18 mouse cellular contexts compared by ENCODE assay signal in genomic region chr16:43581551-43581950, GRCm38 (mm10).
DNase-seq lines count a peak whose midpoint lies in the region; ATAC-seq and TF ChIP-seq lines count a peak whose summit lies in the region.
"Had no signal": no experiment of that assay in that cellular context is flagged by ENCODE, and none has a peak within 500 bp of the region (broad histone marks: within the 10 kb centered on the region; RNA-seq: fewer than 3 reads in every experiment).

No protein-coding gene starts in this region.

- no peaks in the 10 kb centered on the region for H3K9me3 ChIP-seq in forebrain, postnatal 0 days (ENCODE audit: low read length)
- no peaks in the 10 kb centered on the region for H3K9me3 ChIP-seq in forebrain, embryonic 11.5 days (ENCODE audit: control insufficient read depth, low read length)
- H3K9me3 ChIP-seq in kidney, embryonic 15.5 days (replicated peaks): no peaks in the 10 kb centered on the region
- H3K9me3 ChIP-seq in embryonic facial prominence, embryonic 15.5 days (replicated peaks): no peaks in the 10 kb centered on the region
- H3K9me3 ChIP-seq: limb, embryonic 13.5 days; liver, embryonic 13.5 days had no signal

- no peak overlapping the region for H3K4me2 ChIP-seq in forebrain, postnatal 0 days (ENCODE audit: low read depth)
- no peak overlapping the region for H3K4me2 ChIP-seq in forebrain, embryonic 11.5 days (ENCODE audit: low read depth, low read length, severe bottlenecking)
- H3K4me2 ChIP-seq in kidney, embryonic 15.5 days: no peak overlapping the region
- H3K4me2 ChIP-seq in embryonic facial prominence, embryonic 15.5 days (replicated peaks): no peak overlapping the region
- H3K4me2 ChIP-seq: limb, embryonic 13.5 days; liver, embryonic 13.5 days; lung, embryonic 14.5 days had no signal

- TF ChIP-seq CTCF in forebrain, postnatal 0 days (IDR thresholded peaks at IDR 0.05; ENCODE audit: low read depth): no peak

- no peak overlapping the region for H3K27ac ChIP-seq in forebrain, postnatal 0 days (ENCODE audit: low read depth, low read length)
- H3K27ac ChIP-seq in forebrain, embryonic 11.5 days (ENCODE audit: low read depth, low read length): no peak overlapping the region
- H3K27ac ChIP-seq in kidney, embryonic 15.5 days: peak overlapping the region; percentile 85
- H3K27ac ChIP-seq in embryonic facial prominence, embryonic 15.5 days (replicated peaks): peak overlapping the region; percentile 55
- H3K27ac ChIP-seq: hindbrain, postnatal 0 days; limb, embryonic 13.5 days; liver, embryonic 13.5 days had no signal

- WGBS in forebrain, postnatal 0 days: 71% methylated on average over 4 of the region's 4 CpGs
- WGBS in forebrain, embryonic 11.5 days: 92% methylated on average over 4 of the region's 4 CpGs
- 42% methylated on average over 4 of the region's 4 CpGs for WGBS in kidney, embryonic 15.5 days
- 59% methylated on average over 4 of the region's 4 CpGs for WGBS in embryonic facial prominence, embryonic 15.5 days

- H3K4me1 ChIP-seq in forebrain, postnatal 0 days (ENCODE audit: insufficient read depth): peaks cover 11% of the 10 kb centered on the region; the same call in 1 of the 2 replicates
- H3K4me1 ChIP-seq in forebrain, embryonic 11.5 days (replicated peaks; ENCODE audit: control insufficient read depth, insufficient read depth, low read length): peaks cover 2% of the 10 kb centered on the region; the same call in 1 of the 2 replicates
- H3K4me1 ChIP-seq in kidney, embryonic 15.5 days: peaks cover 37% of the 10 kb centered on the region
- H3K4me1 ChIP-seq in embryonic facial prominence, embryonic 15.5 days: peaks cover 28% of the 10 kb centered on the region
- H3K4me1 ChIP-seq: liver, embryonic 13.5 days had no signal

- H3K9ac ChIP-seq in forebrain, postnatal 0 days: no peak overlapping the region
- H3K9ac ChIP-seq in forebrain, embryonic 11.5 days (ENCODE audit: low read length): no peak overlapping the region
- no peak overlapping the region for H3K9ac ChIP-seq in kidney, embryonic 15.5 days
- no peak overlapping the region for H3K9ac ChIP-seq in embryonic facial prominence, embryonic 15.5 days
- H3K9ac ChIP-seq: limb, embryonic 13.5 days; liver, embryonic 13.5 days; lung, embryonic 14.5 days had no signal

- ATAC-seq in forebrain, postnatal 0 days: peak; percentile 20; the same call in 1 of the 2 replicates
- ATAC-seq in forebrain, embryonic 11.5 days (replicated peaks; ENCODE audit: low FRiP score): no peak
- peak; percentile 70; the same call in 1 of the 2 replicates for ATAC-seq in kidney, embryonic 15.5 days (replicated peaks; ENCODE audit: low FRiP score)
- no peak for ATAC-seq in embryonic facial prominence, embryonic 15.5 days (ENCODE audit: insufficient number of reproducible peaks, low FRiP score, low TSS enrichment, low read depth)
- ATAC-seq: hindbrain, postnatal 0 days; intestine, postnatal 0 days; midbrain, embryonic 16.5 days had no signal

- no peak overlapping the region for H3K4me3 ChIP-seq in forebrain, postnatal 0 days (ENCODE audit: low read depth, low read length)
- no peak overlapping the region for H3K4me3 ChIP-seq in forebrain, embryonic 11.5 days (ENCODE audit: low read depth, low read length)
- no peak overlapping the region for H3K4me3 ChIP-seq in kidney, embryonic 15.5 days (replicated peaks)
- H3K4me3 ChIP-seq in embryonic facial prominence, embryonic 15.5 days (replicated peaks): no peak overlapping the region
- H3K4me3 ChIP-seq: limb, embryonic 13.5 days; liver, embryonic 13.5 days had no signal

- no peak for DNase-seq in forebrain, postnatal 0 days
- DNase-seq in forebrain, embryonic 11.5 days (ENCODE audit: low spot score): no peak
- DNase-seq in kidney, postnatal 25 days: no peak
- DNase-seq in kidney, postnatal 4 days: peak; percentile 36 to 38
- no peak for DNase-seq in layer of hippocampus, postnatal 14 days (ENCODE audit: low spot score in 2 of 2)
- DNase-seq: adrenal gland, adult 2 months; cerebellum, adult 9-10 months; gastrocnemius, postnatal 25 days; heart, postnatal 4 days; liver, embryonic 13.5 days; lung, embryonic 14.5 days; lung, postnatal 36 days had no signal

- H3K36me3 ChIP-seq in forebrain, postnatal 0 days (ENCODE audit: insufficient read depth): peaks cover 14% of the 10 kb centered on the region
- no peaks in the 10 kb centered on the region; the same call in 1 of the 2 replicates for H3K36me3 ChIP-seq in forebrain, embryonic 11.5 days (ENCODE audit: control insufficient read depth, insufficient read depth, low read length)
- H3K36me3 ChIP-seq in kidney, embryonic 15.5 days: no peaks in the 10 kb centered on the region
- no peaks in the 10 kb centered on the region for H3K36me3 ChIP-seq in embryonic facial prominence, embryonic 15.5 days
- H3K36me3 ChIP-seq: limb, embryonic 13.5 days; liver, embryonic 13.5 days had no signal

- no peaks in the 10 kb centered on the region for H3K27me3 ChIP-seq in forebrain, postnatal 0 days (ENCODE audit: insufficient read depth, low read length)
- H3K27me3 ChIP-seq in forebrain, embryonic 11.5 days (ENCODE audit: control insufficient read depth, insufficient read depth, low read length): no peaks in the 10 kb centered on the region
- H3K27me3 ChIP-seq in kidney, embryonic 15.5 days: no peaks in the 10 kb centered on the region
- no peaks in the 10 kb centered on the region for H3K27me3 ChIP-seq in embryonic facial prominence, embryonic 15.5 days
- H3K27me3 ChIP-seq: limb, embryonic 13.5 days; liver, embryonic 13.5 days had no signal

Comparison
In these comparisons a context has a peak if more than half of its experiments do, and no peak if none do; other contexts are left out.
1. ATAC-seq: peak in forebrain, postnatal 0 days (single experiment) and kidney, embryonic 15.5 days (single experiment); none in forebrain, embryonic 11.5 days (single experiment) and embryonic facial prominence, embryonic 15.5 days (single experiment).
2. DNase-seq: peak in kidney, postnatal 4 days (2 of 2); none in forebrain, postnatal 0 days (single experiment), forebrain, embryonic 11.5 days (single experiment), kidney, postnatal 25 days (0 of 2) and layer of hippocampus, postnatal 14 days (0 of 2).
3. H3K27ac ChIP-seq: peak in kidney, embryonic 15.5 days (single experiment) and embryonic facial prominence, embryonic 15.5 days (single experiment); none in forebrain, postnatal 0 days (single experiment) and forebrain, embryonic 11.5 days (single experiment).